Mouse (Mus musculus) liver, embryonic 14.5 days (tissue): ENCODE measurements around the gene Ccdc65.

ENCODE experiments used
- CTCF ChIP-seq: IDR thresholded peaks from 2 replicates; pipeline ENCODE4 v1.5.1; 2016; ENCODE audit warnings: antibody characterized with exemption, low read depth, control low read depth
- EP300 ChIP-seq: IDR thresholded peaks from 2 replicates; pipeline ENCODE4 v1.6.1; 2016; ENCODE audit warnings: antibody characterized with exemption, low read depth

DNA sequence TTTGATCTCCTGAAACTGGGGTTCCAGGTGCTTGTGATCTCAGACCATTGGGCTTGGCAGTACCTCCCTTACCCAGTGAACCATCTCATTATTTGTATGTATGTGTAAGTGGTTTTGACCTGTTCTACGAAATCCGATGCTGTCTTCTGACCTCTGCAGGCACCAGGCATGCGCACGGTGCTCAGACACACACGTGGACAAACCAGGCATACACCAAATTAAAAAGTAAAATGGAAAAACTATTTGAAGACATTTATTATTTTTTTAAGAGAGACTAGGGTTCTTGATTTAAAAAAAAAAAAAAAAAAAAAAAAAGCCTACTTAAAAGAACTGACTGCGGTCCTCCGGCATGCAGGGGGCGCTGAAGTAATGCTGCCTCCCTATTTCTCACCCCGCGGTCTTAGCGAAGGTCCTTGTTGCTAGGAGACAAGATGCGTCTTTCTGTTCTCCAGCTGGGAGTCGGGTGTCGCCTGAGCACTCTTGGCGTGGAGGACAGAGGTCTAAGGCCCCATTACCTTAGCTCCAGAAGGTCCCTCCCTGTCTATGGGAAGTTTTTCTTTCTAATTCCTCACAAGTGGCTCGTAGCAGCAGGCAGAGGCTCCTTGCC lies at the start of gene Ccdc65:
- TF ChIP-seq CTCF (peak; percentile 75), EP300 (no peak)
